Mouse (Mus musculus) stomach, embryonic 16.5 days (tissue): ENCODE measurements around the gene Ahsa1. TPM values are rescaled to one million over a fixed set of nuclear protein-coding genes. Genes with fewer than 3 reads are reported as not detected.

Source experiments
- ATAC-seq: fragments of 200-750 bp; cut with Nextera tagmentation; 2 replicates; pipeline ENCODE4 v1.8.0; 2017; ENCODE audit warnings: moderate number of reproducible peaks, moderate TSS enrichment; ENCODE audit not compliant: insufficient read depth, low FRiP score
- H3K27ac ChIP-seq: fragments of 300-500 bp; sonication (generic); 2 replicates; pipeline ENCODE4 v1.5.1; 2014; ENCODE audit warnings: low read length
- H3K27me3 ChIP-seq: fragments of 300-500 bp; sonication (generic); 2 replicates; pipeline ENCODE4 v1.6.1; 2014; ENCODE audit warnings: low read length, control low read depth, mixed read lengths; ENCODE audit not compliant: control insufficient read depth, insufficient read depth
- H3K36me3 ChIP-seq: fragments of 300-500 bp; sonication (generic); 2 replicates; pipeline ENCODE4 v1.6.1; 2014; ENCODE audit warnings: low read length; ENCODE audit not compliant: control insufficient read depth, insufficient read depth
- H3K4me1 ChIP-seq: fragments of 300-500 bp; sonication (generic); 2 replicates; pipeline ENCODE4 v1.6.1; 2014; ENCODE audit warnings: low read length, control low read depth, mixed read lengths; ENCODE audit not compliant: control insufficient read depth, insufficient read depth
- H3K4me2 ChIP-seq: fragments of 300-500 bp; sonication (generic); 2 replicates; pipeline ENCODE4 v1.6.1; 2014; ENCODE audit warnings: low read depth, low read length, mixed read lengths
- H3K4me3 ChIP-seq: fragments of 300-500 bp; sonication (generic); replicated peaks from 2 replicates; pipeline ENCODE4 v1.5.1; 2014; ENCODE audit warnings: mild to moderate bottlenecking, low read length
- H3K9ac ChIP-seq: fragments of 300-500 bp; sonication (generic); 2 replicates; pipeline ENCODE4 v1.6.1; 2014; ENCODE audit warnings: low read length
- H3K9me3 ChIP-seq: fragments of 300-500 bp; sonication (generic); replicated peaks from 2 replicates; pipeline ENCODE4 v1.6.1; 2016; ENCODE audit warnings: low read length, control low read depth; ENCODE audit not compliant: control insufficient read depth
- WGBS: fragments of 180-500 bp; shearing (Covaris S2); extraction: QIAGEN DNeasy Blood & Tissue Kit; methylation state at CpG from one replicate; pipeline ENCODE4 v1.1.7; 2014; 5-methylcytosine and 5-hydroxymethylcytosine counted together
- microRNA-seq: library from miRNA; unstranded; fragments of <30 nt; microRNA quantifications from one replicate; pipeline ENCODE4, GENCODE M21; 2016
- polyA plus RNA-seq: library from polyadenylated mRNA; unstranded; fragments of >200 nt; fragmentation: Nextera tagmentation; extraction: Ambion mirVana; gene quantifications from 2 replicates; pipeline ENCODE4 v1.2.1, GENCODE M21; 2015

Gene Ahsa1
- polyA plus RNA-seq, 1 experiment from 2014 or later = 202 TPM

DNA sequence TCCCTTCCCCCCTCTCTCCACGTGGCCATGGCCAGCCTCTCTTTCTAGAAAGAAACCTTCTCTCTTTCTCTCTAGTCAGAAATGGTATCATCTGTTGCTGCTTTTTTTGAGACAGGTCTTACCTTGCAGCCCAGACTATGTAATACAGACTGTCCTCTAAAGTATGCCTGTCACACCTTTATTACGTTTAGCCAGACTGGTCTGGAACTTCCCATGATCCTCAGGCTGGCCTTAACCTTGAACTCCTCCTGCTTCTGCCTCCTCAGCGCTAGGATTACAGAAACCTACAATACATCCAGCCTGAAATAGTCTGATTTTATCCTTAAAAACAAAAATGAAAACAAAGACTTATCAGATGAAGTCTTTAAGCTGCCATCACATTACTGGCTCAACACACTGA lies 53.0 kb downstream of the Ahsa1 start:
- ATAC-seq = no peak
- H3K4me3 ChIP-seq = no peak overlapping the region

More for the DNA sequence above, 53.0 kb downstream of the Ahsa1 start:
- Histone ChIP-seq H3K4me1 (no peaks in the 10 kb centered on the region), H3K36me3 (no peaks in the 10 kb centered on the region), H3K4me2 (no peak overlapping the region), H3K27ac (no peak overlapping the region), H3K9me3 (no peaks in the 10 kb centered on the region), H3K9ac (no peak overlapping the region), H3K27me3 (no peaks in the 10 kb centered on the region)
- WGBS = 73% methylated on average over 3 of the region's 3 CpGs

Small RNA genes within 50 kb of the gene (microRNA-seq; reads per million reads assigned to microRNA genes)
- not detected for gene Gm47293

Other genes with a start within 250 kb of the Ahsa1 start
- gene Tmem63c, start 245.1 kb upstream of the Ahsa1 start, polyA plus RNA-seq = 1.2 and 2.1 TPM in 2 replicates
- gene Ngb, start 163.9 kb upstream of the Ahsa1 start, polyA plus RNA-seq = 3.0 and 4.0 TPM in 2 replicates
- 40.4 and 40.6 TPM in 2 replicates for gene Gstz1, start 119.3 kb upstream of the Ahsa1 start, polyA plus RNA-seq
- gene Pomt2, start 118.5 kb upstream of the Ahsa1 start, polyA plus RNA-seq = 13.7 and 15.9 TPM in 2 replicates
- 1.5 and 2.3 TPM in 2 replicates for gene Samd15, start 66.8 kb upstream of the Ahsa1 start, polyA plus RNA-seq
- gene Tmed8, start 66.0 kb upstream of the Ahsa1 start, polyA plus RNA-seq = 2.3 and 2.8 TPM in 2 replicates
- 0.35 and 0.43 TPM in 2 replicates for gene Noxred1, start 27.7 kb upstream of the Ahsa1 start, polyA plus RNA-seq
- gene Vipas39, start 223 bp upstream of the Ahsa1 start, polyA plus RNA-seq = 36.3 and 37.8 TPM in 2 replicates
- gene Ism2, start 33.2 kb downstream of the Ahsa1 start, polyA plus RNA-seq = 0.42 and 0.53 TPM in 2 replicates
- 98.7 and 101 TPM in 2 replicates for gene Sptlc2, start 121.9 kb downstream of the Ahsa1 start, polyA plus RNA-seq
- gene Slirp, start 177.4 kb downstream of the Ahsa1 start, polyA plus RNA-seq = 259 and 291 TPM in 2 replicates
- gene Alkbh1, start 177.5 kb downstream of the Ahsa1 start, polyA plus RNA-seq = 50.3 and 51.6 TPM in 2 replicates
- 105 and 110 TPM in 2 replicates for gene Snw1, start 205.8 kb downstream of the Ahsa1 start, polyA plus RNA-seq
- not detected in 2 replicates for gene Gm5788, start 228.2 kb downstream of the Ahsa1 start, polyA plus RNA-seq
- gene Gm8300, start 247.8 kb downstream of the Ahsa1 start, polyA plus RNA-seq = not detected in 2 replicates